Mouse (Mus musculus): ENCODE measurements at regions not wholly inside any gene's neighbourhood (a gene's known extent, or its start where the extent isn't known, plus 50 kb on each side); places are given as distances from the start of the nearest gene placed in this dataset.

- Histone ChIP-seq H3K9me3 (ENCODE audit: control insufficient read depth, low read length) (no peaks in the 10 kb centered on the region), H3K4me1 (replicated peaks; ENCODE audit: control insufficient read depth, insufficient read depth) (no peaks in the 10 kb centered on the region), H3K36me3 (ENCODE audit: control insufficient read depth, insufficient read depth, low read length) (no peaks in the 10 kb centered on the region), H3K27ac (replicated peaks) (no peak overlapping the region), H3K4me3 (ENCODE audit: low read depth, low read length) (no peak overlapping the region), H3K9ac (ENCODE audit: low read length) (no peak overlapping the region), H3K27me3 (ENCODE audit: control insufficient read depth, insufficient read depth, low read length) (no peaks in the 10 kb centered on the region), H3K4me2 (replicated peaks; ENCODE audit: low read depth) (no peak overlapping the region)
- 91% methylated on average over 13 of the region's 13 CpGs for WGBS
- ATAC-seq (ENCODE audit: low FRiP score, low TSS enrichment), result no peak
- no peak for DNase-seq (ENCODE audit: low spot score)
- no peak for TF ChIP-seq CTCF (IDR thresholded peaks at IDR 0.05; ENCODE audit: low read depth)
- TF ChIP-seq EP300 (optimal IDR thresholded peaks at IDR 0.05), result no peak
Observed at GRCm38 (mm10) chr1:88572161-88572560, 62.3 kb upstream of the Glrp1 start.

- Histone ChIP-seq H3K27ac (replicated peaks) (no peak overlapping the region), H3K4me3 (ENCODE audit: low read depth, low read length) (no peak overlapping the region), H3K4me2 (replicated peaks; ENCODE audit: low read depth) (no peak overlapping the region), H3K4me1 (replicated peaks; ENCODE audit: control insufficient read depth, insufficient read depth) (no peaks in the 10 kb centered on the region), H3K9me3 (ENCODE audit: control insufficient read depth, low read length) (no peaks in the 10 kb centered on the region), H3K9ac (ENCODE audit: low read length) (no peak overlapping the region), H3K27me3 (ENCODE audit: control insufficient read depth, insufficient read depth, low read length) (no peaks in the 10 kb centered on the region), H3K36me3 (ENCODE audit: control insufficient read depth, insufficient read depth, low read length) (no peaks in the 10 kb centered on the region)
- WGBS, result 70% methylated on average over 6 of the region's 6 CpGs
- DNase-seq (ENCODE audit: low spot score) (no peak), ATAC-seq (ENCODE audit: low FRiP score, low TSS enrichment) (no peak)
- TF ChIP-seq CTCF (IDR thresholded peaks at IDR 0.05; ENCODE audit: low read depth) (no peak), EP300 (optimal IDR thresholded peaks at IDR 0.05) (no peak)
Observed at GRCm38 (mm10) chr1:88568447-88569053, 58.7 kb upstream of the Glrp1 start.

GRCm38 (mm10) chr1:88567198-88567597, 57.3 kb upstream of the Glrp1 start:
- Histone ChIP-seq H3K36me3 (ENCODE audit: control insufficient read depth, insufficient read depth, low read length) (no peaks in the 10 kb centered on the region), H3K9ac (ENCODE audit: low read length) (no peak overlapping the region), H3K27me3 (ENCODE audit: control insufficient read depth, insufficient read depth, low read length) (no peaks in the 10 kb centered on the region), H3K27ac (replicated peaks) (no peak overlapping the region), H3K4me3 (ENCODE audit: low read depth, low read length) (no peak overlapping the region), H3K4me1 (replicated peaks; ENCODE audit: control insufficient read depth, insufficient read depth) (no peaks in the 10 kb centered on the region), H3K9me3 (ENCODE audit: control insufficient read depth, low read length) (no peaks in the 10 kb centered on the region), H3K4me2 (replicated peaks; ENCODE audit: low read depth) (no peak overlapping the region)
- DNase-seq (ENCODE audit: low spot score), result no peak
- 82% methylated on average over 1 of the region's 1 CpGs for WGBS
- TF ChIP-seq EP300 (optimal IDR thresholded peaks at IDR 0.05) (no peak), CTCF (IDR thresholded peaks at IDR 0.05; ENCODE audit: low read depth) (no peak)
- no peak for ATAC-seq (ENCODE audit: low FRiP score, low TSS enrichment)

- no peak overlapping the region for H3K27ac ChIP-seq (replicated peaks)
- DNase-seq (ENCODE audit: low spot score) (no peak), ATAC-seq (ENCODE audit: low FRiP score, low TSS enrichment) (no peak)
- H3K4me3 ChIP-seq (ENCODE audit: low read depth, low read length), result no peak overlapping the region
- no peaks in the 10 kb centered on the region for H3K36me3 ChIP-seq (ENCODE audit: control insufficient read depth, insufficient read depth, low read length)
- no peaks in the 10 kb centered on the region for H3K9me3 ChIP-seq (ENCODE audit: control insufficient read depth, low read length)
- H3K4me2 ChIP-seq (replicated peaks; ENCODE audit: low read depth), result no peak overlapping the region
- no peaks in the 10 kb centered on the region for H3K4me1 ChIP-seq (replicated peaks; ENCODE audit: control insufficient read depth, insufficient read depth)
- TF ChIP-seq EP300 (optimal IDR thresholded peaks at IDR 0.05) (no peak), CTCF (IDR thresholded peaks at IDR 0.05; ENCODE audit: low read depth) (no peak)
- no peak overlapping the region for H3K9ac ChIP-seq (ENCODE audit: low read length)
- no peaks in the 10 kb centered on the region for H3K27me3 ChIP-seq (ENCODE audit: control insufficient read depth, insufficient read depth, low read length)
Observed at GRCm38 (mm10) chr1:88566426-88566825, 56.6 kb upstream of the Glrp1 start.

GRCm38 (mm10) chr1:88564825-88565224, 55.0 kb upstream of the Glrp1 start:
- 64% methylated on average over 4 of the region's 4 CpGs for WGBS
- H3K9ac ChIP-seq (ENCODE audit: low read length), result no peak overlapping the region

GRCm38 (mm10) chr1:88562361-88562760, 52.5 kb upstream of the Glrp1 start:
- WGBS, result 50% methylated on average over 3 of the region's 3 CpGs
- H3K9ac ChIP-seq (ENCODE audit: low read length), result no peak overlapping the region
- no peaks in the 10 kb centered on the region for H3K9me3 ChIP-seq (ENCODE audit: control insufficient read depth, low read length)
- H3K4me2 ChIP-seq (replicated peaks; ENCODE audit: low read depth), result no peak overlapping the region
- TF ChIP-seq CTCF (IDR thresholded peaks at IDR 0.05; ENCODE audit: low read depth) (peak; percentile 95), EP300 (optimal IDR thresholded peaks at IDR 0.05) (no peak)
- peaks cover 4% of the 10 kb centered on the region; the same call in 1 of the 2 replicates for H3K4me1 ChIP-seq (replicated peaks; ENCODE audit: control insufficient read depth, insufficient read depth)
- DNase-seq (ENCODE audit: low spot score), result peak; percentile 86
- peak; percentile 78 for ATAC-seq (ENCODE audit: low FRiP score, low TSS enrichment)
- H3K4me3 ChIP-seq (ENCODE audit: low read depth, low read length), result no peak overlapping the region
- no peaks in the 10 kb centered on the region for H3K36me3 ChIP-seq (ENCODE audit: control insufficient read depth, insufficient read depth, low read length)
- H3K27me3 ChIP-seq (ENCODE audit: control insufficient read depth, insufficient read depth, low read length), result no peaks in the 10 kb centered on the region
- no peak overlapping the region for H3K27ac ChIP-seq (replicated peaks)

More at GRCm38 (mm10) chr1:88564825-88565224, 55.0 kb upstream of the Glrp1 start:
- no peak overlapping the region for H3K4me3 ChIP-seq (ENCODE audit: low read depth, low read length)
- H3K4me2 ChIP-seq (replicated peaks; ENCODE audit: low read depth), result no peak overlapping the region
- no peaks in the 10 kb centered on the region for H3K4me1 ChIP-seq (replicated peaks; ENCODE audit: control insufficient read depth, insufficient read depth)
- TF ChIP-seq EP300 (optimal IDR thresholded peaks at IDR 0.05) (no peak), CTCF (IDR thresholded peaks at IDR 0.05; ENCODE audit: low read depth) (no peak)
- H3K9me3 ChIP-seq (ENCODE audit: control insufficient read depth, low read length), result no peaks in the 10 kb centered on the region
- no peak overlapping the region for H3K27ac ChIP-seq (replicated peaks)
- no peaks in the 10 kb centered on the region for H3K27me3 ChIP-seq (ENCODE audit: control insufficient read depth, insufficient read depth, low read length)
- ATAC-seq (ENCODE audit: low FRiP score, low TSS enrichment), result no peak
- no peaks in the 10 kb centered on the region for H3K36me3 ChIP-seq (ENCODE audit: control insufficient read depth, insufficient read depth, low read length)
- DNase-seq (ENCODE audit: low spot score), result no peak
